ENCODE assay signal across 29 mouse cellular contexts in genomic region chr10:8491909-8492591, GRCm38 (mm10). TPM values are rescaled to one million over a fixed set of nuclear protein-coding genes. Genes with fewer than 3 reads are reported as not detected.
DNase-seq lines count a peak whose midpoint lies in the region; ATAC-seq and TF ChIP-seq lines count a peak whose summit lies in the region.
"Had no signal": no experiment of that assay in that cellular context is flagged by ENCODE, and none has a peak within 500 bp of the region (broad histone marks: within the 10 kb centered on the region; RNA-seq: fewer than 3 reads in every experiment).

No protein-coding gene starts in this region.

- 94% methylated on average over 1 of the region's 1 CpGs for WGBS in heart, adult 2 months
- WGBS in lung, embryonic 16.5 days: 62% methylated on average over 1 of the region's 1 CpGs
- WGBS in stomach, embryonic 14.5 days: 69% methylated on average over 1 of the region's 1 CpGs
- 71% methylated on average over 1 of the region's 1 CpGs for WGBS in stomach, postnatal 0 days

- ATAC-seq in lung, embryonic 16.5 days (ENCODE audit: low read depth): 0 out of 2 replicates have a peak, but pooled peaks have one; percentile 29
- peak; percentile 87 for ATAC-seq in stomach, embryonic 14.5 days (ENCODE audit: insufficient number of reproducible peaks, insufficient read depth, low FRiP score, low read depth)
- peak; percentile 88 for ATAC-seq in stomach, postnatal 0 days (ENCODE audit: low FRiP score, low TSS enrichment)
- ATAC-seq: CD4-positive, CD25-positive, alpha-beta regulatory T cell, adult 4 months; forebrain, embryonic 15.5 days had no signal

- no peak for TF ChIP-seq EP300 in heart, adult 2 months (IDR thresholded peaks at IDR 0.05; ENCODE audit: insufficient read depth, low read depth, low read length)
- no peak for TF ChIP-seq EP300 in stomach, postnatal 0 days (optimal IDR thresholded peaks at IDR 0.05)

- no peak overlapping the region for H3K4me2 ChIP-seq in lung, embryonic 16.5 days (ENCODE audit: low read depth, low read length)
- no peak overlapping the region for H3K4me2 ChIP-seq in stomach, embryonic 14.5 days (replicated peaks; ENCODE audit: low read depth, low read length)
- H3K4me2 ChIP-seq in stomach, postnatal 0 days (replicated peaks; ENCODE audit: low read depth): no peak overlapping the region
- H3K4me2 ChIP-seq: embryonic facial prominence, embryonic 15.5 days; forebrain, embryonic 12.5 days; forebrain, embryonic 15.5 days; heart, embryonic 13.5 days; hindbrain, embryonic 12.5 days; hindbrain, embryonic 15.5 days had no signal

- no peak for TF ChIP-seq CTCF in heart, adult 2 months (IDR thresholded peaks at IDR 0.05)
- no peak for TF ChIP-seq CTCF in stomach, postnatal 0 days (IDR thresholded peaks at IDR 0.05; ENCODE audit: low read depth)
- TF ChIP-seq CTCF in layer of hippocampus, adult 2 months (conservative IDR thresholded peaks at IDR 0.05): no peak

- H3K79me2 ChIP-seq in heart, adult 2 months (replicated peaks; ENCODE audit: control insufficient read depth, insufficient read depth, low read length): no peaks in the 10 kb centered on the region

- no peak overlapping the region for H3K27ac ChIP-seq in heart, adult 2 months
- H3K27ac ChIP-seq in lung, embryonic 16.5 days (ENCODE audit: low read length): no peak overlapping the region
- peak overlapping the region; percentile 44; the same call in 1 of the 2 replicates for H3K27ac ChIP-seq in stomach, embryonic 14.5 days (ENCODE audit: low read length)
- H3K27ac ChIP-seq in stomach, postnatal 0 days (replicated peaks): peak overlapping the region; percentile 30; the same call in 1 of the 2 replicates
- H3K27ac ChIP-seq in layer of hippocampus, adult 2 months: no peak overlapping the region
- H3K27ac ChIP-seq: embryonic facial prominence, embryonic 15.5 days; forebrain, embryonic 12.5 days; forebrain, embryonic 15.5 days; heart, embryonic 10.5 days; heart, embryonic 13.5 days; hindbrain, embryonic 12.5 days; hindbrain, embryonic 15.5 days had no signal

- no peak for TF ChIP-seq POLR2A in heart, adult 2 months (IDR thresholded peaks at IDR 0.05; ENCODE audit: insufficient read depth, low read depth, low read length)

- peak; percentile 21 for DNase-seq in heart, adult 11 months
- no peak for DNase-seq in heart, adult 2 months
- no peak for DNase-seq in lung, postnatal 14 days
- peak; percentile 52 for DNase-seq in stomach, postnatal 0 days (ENCODE audit: low spot score)
- DNase-seq in layer of hippocampus, postnatal 25 days (ENCODE audit: extremely low spot score in 1 of 2, low spot score in 1 of 2): no peak
- no peak for DNase-seq in layer of hippocampus, adult 2 months (ENCODE audit: low spot score in 2 of 2)
- DNase-seq: adrenal gland, adult 2 months; adrenal gland, postnatal 14 days; cerebellum, adult 11-12 months; cerebellum, adult 8-10 months; cerebellum, postnatal 10 days; cerebellum, postnatal 36 days; embryo, embryonic 11 days; gastrocnemius, postnatal 10 days; gastrocnemius, postnatal 36 days; heart, adult 18-20 months; heart, postnatal 14 days; heart, postnatal 4 days had no signal

- intact Hi-C loops in heart, adult 2 months (cut with DNase I): no loop called here

- no peak overlapping the region for H3K4me3 ChIP-seq in heart, adult 2 months
- H3K4me3 ChIP-seq in lung, embryonic 16.5 days (ENCODE audit: low read length): no peak overlapping the region
- no peak overlapping the region for H3K4me3 ChIP-seq in stomach, embryonic 14.5 days (ENCODE audit: low read depth, low read length)
- no peak overlapping the region for H3K4me3 ChIP-seq in stomach, postnatal 0 days (ENCODE audit: low read depth, low read length)
- H3K4me3 ChIP-seq in layer of hippocampus, adult 2 months: no peak overlapping the region
- H3K4me3 ChIP-seq: embryonic facial prominence, embryonic 15.5 days; forebrain, embryonic 12.5 days; forebrain, embryonic 15.5 days; heart, embryonic 10.5 days; heart, embryonic 13.5 days; hindbrain, embryonic 12.5 days; hindbrain, embryonic 15.5 days had no signal

- no peaks in the 10 kb centered on the region for H3K4me1 ChIP-seq in heart, adult 2 months (ENCODE audit: control insufficient read depth, insufficient read depth, low read length)
- peaks cover 9% of the 10 kb centered on the region for H3K4me1 ChIP-seq in lung, embryonic 16.5 days (replicated peaks; ENCODE audit: control insufficient read depth, insufficient read depth, low read length)
- H3K4me1 ChIP-seq in stomach, embryonic 14.5 days (ENCODE audit: control insufficient read depth, insufficient read depth, low read length): no peaks in the 10 kb centered on the region; the same call in 1 of the 2 replicates
- 0 out of 2 replicates have a peak, but pooled peaks cover 2% of the 10 kb centered on the region for H3K4me1 ChIP-seq in stomach, postnatal 0 days (replicated peaks; ENCODE audit: control insufficient read depth, insufficient read depth)

- no peaks in the 10 kb centered on the region for H3K27me3 ChIP-seq in heart, adult 2 months (ENCODE audit: control insufficient read depth, insufficient read depth, low read length)
- H3K27me3 ChIP-seq in lung, embryonic 16.5 days (ENCODE audit: control insufficient read depth, insufficient read depth, low read depth, low read length): no peaks in the 10 kb centered on the region
- no peaks in the 10 kb centered on the region for H3K27me3 ChIP-seq in stomach, embryonic 14.5 days (ENCODE audit: control insufficient read depth, insufficient read depth, low read length)
- H3K27me3 ChIP-seq in stomach, postnatal 0 days (ENCODE audit: control insufficient read depth, insufficient read depth, low read length): no peaks in the 10 kb centered on the region
- H3K27me3 ChIP-seq: embryonic facial prominence, embryonic 15.5 days; forebrain, embryonic 12.5 days; forebrain, embryonic 15.5 days; heart, embryonic 13.5 days; hindbrain, embryonic 12.5 days; hindbrain, embryonic 15.5 days had no signal

- no peaks in the 10 kb centered on the region for H3K9me3 ChIP-seq in lung, embryonic 16.5 days (ENCODE audit: control insufficient read depth, low read length)
- no peaks in the 10 kb centered on the region for H3K9me3 ChIP-seq in stomach, embryonic 14.5 days (ENCODE audit: control insufficient read depth, low read depth, low read length)
- H3K9me3 ChIP-seq in stomach, postnatal 0 days (ENCODE audit: control insufficient read depth, low read length): no peaks in the 10 kb centered on the region
- H3K9me3 ChIP-seq: embryonic facial prominence, embryonic 15.5 days; forebrain, embryonic 12.5 days; forebrain, embryonic 15.5 days; heart, embryonic 10.5 days; hindbrain, embryonic 12.5 days; hindbrain, embryonic 15.5 days had no signal

- H3K9ac ChIP-seq in heart, adult 2 months (ENCODE audit: low read depth, low read length): no peak overlapping the region
- no peak overlapping the region for H3K9ac ChIP-seq in lung, embryonic 16.5 days (ENCODE audit: low read length)
- no peak overlapping the region for H3K9ac ChIP-seq in stomach, embryonic 14.5 days (replicated peaks; ENCODE audit: low read depth, low read length)
- no peak overlapping the region for H3K9ac ChIP-seq in stomach, postnatal 0 days (ENCODE audit: low read length)
- H3K9ac ChIP-seq: embryonic facial prominence, embryonic 15.5 days; forebrain, embryonic 12.5 days; forebrain, embryonic 15.5 days; heart, embryonic 13.5 days; hindbrain, embryonic 12.5 days; hindbrain, embryonic 15.5 days had no signal

- no peaks in the 10 kb centered on the region; the same call in 1 of the 2 replicates for H3K36me3 ChIP-seq in heart, adult 2 months (ENCODE audit: control insufficient read depth, insufficient read depth, low read length)
- H3K36me3 ChIP-seq in lung, embryonic 16.5 days (ENCODE audit: control insufficient read depth, insufficient read depth, low read length): no peaks in the 10 kb centered on the region
- H3K36me3 ChIP-seq in stomach, embryonic 14.5 days (ENCODE audit: control insufficient read depth, insufficient read depth, low read length): no peaks in the 10 kb centered on the region
- no peaks in the 10 kb centered on the region for H3K36me3 ChIP-seq in stomach, postnatal 0 days (ENCODE audit: control insufficient read depth, insufficient read depth, low read length)
- H3K36me3 ChIP-seq: embryonic facial prominence, embryonic 15.5 days; forebrain, embryonic 12.5 days; forebrain, embryonic 15.5 days; heart, embryonic 10.5 days; heart, embryonic 13.5 days; hindbrain, embryonic 12.5 days; hindbrain, embryonic 15.5 days had no signal

RNA-seq across cellular contexts. Expression of gene Ust, which starts 26.6 kb away (rescaled TPM):
- total RNA-seq in heart, adult 2 months (2021): 1 to 10 TPM; 1.6 to 1.7 TPM
- polyA plus RNA-seq in heart, adult 2 months (2012; rRNA removed): 1.1 and 1.3 TPM in 2 replicates
- polyA plus RNA-seq in lung, embryonic 16.5 days (2015; fragmentation: Nextera tagmentation; extraction: Ambion mirVana): 4.1 and 5.1 TPM in 2 replicates
- 5.6 and 6.3 TPM in 2 replicates for polyA plus RNA-seq in stomach, embryonic 14.5 days (2014; fragmentation: Nextera tagmentation; extraction: Ambion mirVana)
- polyA plus RNA-seq in stomach, postnatal 0 days (2015; fragmentation: Nextera tagmentation; extraction: Ambion mirVana): 2.2 and 2.4 TPM in 2 replicates
- 10 to 100 TPM; 72.5 to 74.0 TPM for total RNA-seq in layer of hippocampus, postnatal 25 days (2021)
- 10 to 100 TPM; 62.3 to 64.1 TPM for total RNA-seq in layer of hippocampus, adult 2 months (2021)
- total RNA-seq: MEL had no signal

Comparison
In these comparisons a context has a peak if more than half of its experiments do, and no peak if none do; other contexts are left out.
1. DNase-seq: peak in heart, adult 11 months (single experiment) and stomach, postnatal 0 days (single experiment); none in heart, adult 2 months (0 of 2), lung, postnatal 14 days (single experiment), layer of hippocampus, postnatal 25 days (0 of 2) and layer of hippocampus, adult 2 months (0 of 2).
2. H3K27ac ChIP-seq: peak in stomach, embryonic 14.5 days (single experiment) and stomach, postnatal 0 days (single experiment); none in heart, adult 2 months (single experiment), lung, embryonic 16.5 days (single experiment) and layer of hippocampus, adult 2 months (single experiment).
3. ATAC-seq: peak in every context shown above with its lines; median percentile 88 in stomach, postnatal 0 days; 87 in stomach, embryonic 14.5 days; 29 in lung, embryonic 16.5 days.